Mouse (Mus musculus) C2C12 (cell line): ENCODE measurements at regions not wholly inside any gene's neighbourhood (a gene's known extent, or its start where the extent isn't known, plus 50 kb on each side); places are given as distances from the start of the nearest gene placed in this dataset.

Experiments used
- CEBPB ChIP-seq: IDR thresholded peaks from one replicate; pipeline ENCODE4 v1.6.1; 2011; ENCODE audit warnings: low read depth, mild to moderate bottlenecking, control low read depth, moderate library complexity
- CTCF ChIP-seq: IDR thresholded peaks from one replicate; pipeline ENCODE4 v1.5.1; 2011; ENCODE audit not compliant: control insufficient read depth, insufficient read depth, insufficient read length
- MAX ChIP-seq: IDR thresholded peaks from one replicate; pipeline ENCODE4 v1.6.1; 2011; ENCODE audit warnings: mild to moderate bottlenecking, control low read depth
- MYOG ChIP-seq: IDR thresholded peaks from one replicate; pipeline ENCODE4 v1.6.1; 2011; ENCODE audit not compliant: control insufficient read depth, insufficient read length; ENCODE audit errors: extremely low read depth

DNA sequence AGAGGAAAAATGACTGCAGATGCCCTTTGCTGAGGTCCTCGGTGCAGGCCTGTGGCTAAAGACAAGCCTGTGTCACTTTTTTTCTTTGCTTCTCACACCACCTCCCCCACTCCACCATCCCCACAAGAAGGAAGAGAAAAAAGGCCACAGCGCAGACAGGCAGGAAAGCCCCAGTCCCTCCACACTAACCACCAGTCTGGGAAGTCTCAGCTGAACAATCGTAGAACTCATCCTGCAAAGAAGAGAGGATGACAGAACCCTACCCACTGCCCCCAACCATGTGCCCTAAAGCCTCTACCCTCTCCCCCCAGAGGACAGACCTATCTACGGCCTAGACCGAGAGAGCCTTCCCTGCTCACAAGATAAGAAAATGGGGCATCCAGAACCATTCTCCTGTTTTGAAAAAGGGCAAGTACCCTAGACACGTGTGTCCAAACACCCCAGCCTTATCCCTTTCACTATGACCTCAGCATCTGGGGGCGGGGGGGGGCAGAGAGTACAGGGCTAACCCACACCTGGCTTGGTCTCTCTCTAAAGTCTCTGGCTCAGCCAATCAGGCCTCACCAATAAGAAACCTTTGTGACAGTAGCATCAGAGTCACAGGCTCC is 214.8 kb downstream of the Ly86 start:
- TF ChIP-seq CTCF (no peak), MYOG (no peak), MAX (no peak), CEBPB (no peak)
